Mouse (Mus musculus) urinary bladder, postnatal 4 days (tissue): ENCODE measurements at regions not wholly inside any gene's neighbourhood (a gene's known extent, or its start where the extent isn't known, plus 50 kb on each side); places are given as distances from the start of the nearest gene placed in this dataset.

Source experiments
- DNase-seq, 2 experiments: peaks; one replicate each; pipeline ENCODE4 v3.0.0; 2021 to 2022; ENCODE audit warnings: low spot score in 2 of 2

GRCm38 (mm10) chr8:86170091-86170490, 329.3 kb downstream of the Phkb start:
- no peak for DNase-seq

GRCm38 (mm10) chr8:86164818-86165217, 324.1 kb downstream of the Phkb start:
- DNase-seq: no peak

GRCm38 (mm10) chr8:86159074-86159783, 318.5 kb downstream of the Phkb start:
- no peak for DNase-seq

GRCm38 (mm10) chr8:86147586-86147985, 306.8 kb downstream of the Phkb start:
- DNase-seq: no peak

- DNase-seq: no peak
Observed at GRCm38 (mm10) chr8:86125244-86125643, 284.5 kb downstream of the Phkb start.

GRCm38 (mm10) chr8:86124655-86125054, 283.9 kb downstream of the Phkb start:
- no peak for DNase-seq
